Mouse (Mus musculus) stomach, embryonic 15.5 days (tissue): ENCODE measurements at regions not wholly inside any gene's neighbourhood (a gene's known extent, or its start where the extent isn't known, plus 50 kb on each side); places are given as distances from the start of the nearest gene placed in this dataset.
A peak's percentile ranks its signal among the peaks of the same experiment; 100 is the strongest.

Experiments used
- ATAC-seq: fragments of 200-750 bp; cut with Nextera tagmentation; 2 replicates; pipeline ENCODE4 v1.8.0; 2017; ENCODE audit warnings: low read depth, moderate number of reproducible peaks, moderate TSS enrichment; ENCODE audit not compliant: insufficient read depth, low FRiP score
- H3K27ac ChIP-seq: fragments of 300-500 bp; sonication (generic); 2 replicates; pipeline ENCODE4 v1.5.1; 2015; ENCODE audit warnings: mild to moderate bottlenecking, inconsistent platforms
- H3K27me3 ChIP-seq: fragments of 300-500 bp; sonication (generic); replicated peaks from 2 replicates; pipeline ENCODE4 v1.6.1; 2015; ENCODE audit warnings: inconsistent platforms
- H3K36me3 ChIP-seq: fragments of 300-500 bp; sonication (generic); 2 replicates; pipeline ENCODE4 v1.6.1; 2015; ENCODE audit warnings: inconsistent platforms
- H3K4me1 ChIP-seq: fragments of 300-500 bp; sonication (generic); 2 replicates; pipeline ENCODE4 v1.6.1; 2015; ENCODE audit warnings: inconsistent platforms
- H3K4me2 ChIP-seq: fragments of 300-500 bp; sonication (generic); 2 replicates; pipeline ENCODE4 v1.6.1; 2015; ENCODE audit warnings: mild to moderate bottlenecking, inconsistent platforms
- H3K4me3 ChIP-seq: fragments of 300-500 bp; sonication (generic); replicated peaks from 2 replicates; pipeline ENCODE4 v1.5.1; 2015; ENCODE audit warnings: inconsistent platforms
- H3K9ac ChIP-seq: fragments of 300-500 bp; sonication (generic); 2 replicates; pipeline ENCODE4 v1.6.1; 2015; ENCODE audit warnings: inconsistent platforms
- H3K9me3 ChIP-seq: fragments of 300-500 bp; sonication (generic); 2 replicates; pipeline ENCODE4 v1.6.1; 2016; ENCODE audit warnings: inconsistent platforms
- WGBS: fragments of 180-500 bp; shearing (Covaris S2); methylation state at CpG from one replicate; pipeline ENCODE4 v1.1.7; 2015; 5-methylcytosine and 5-hydroxymethylcytosine counted together

GRCm38 (mm10) chr2:147905759-147906740 is 140.7 kb downstream of the Foxa2 start:
- Histone ChIP-seq H3K4me2 (no peak overlapping the region), H3K9me3 (no peaks in the 10 kb centered on the region), H3K4me1 (no peaks in the 10 kb centered on the region), H3K4me3 (no peak overlapping the region), H3K27ac (no peak overlapping the region), H3K27me3 (no peaks in the 10 kb centered on the region), H3K9ac (no peak overlapping the region), H3K36me3 (no peaks in the 10 kb centered on the region)
- 27% methylated on average over 19 of the region's 19 CpGs for WGBS
- peak; percentile 27; the same call in 1 of the 2 replicates for ATAC-seq

- H3K4me3 ChIP-seq, result no peak overlapping the region
- no peaks in the 10 kb centered on the region for H3K9me3 ChIP-seq
- H3K36me3 ChIP-seq, result no peaks in the 10 kb centered on the region
- H3K4me1 ChIP-seq, result no peaks in the 10 kb centered on the region
- WGBS, result 38% methylated on average over 3 of the region's 3 CpGs
- no peak for ATAC-seq
- no peak overlapping the region for H3K9ac ChIP-seq
- H3K27me3 ChIP-seq, result no peaks in the 10 kb centered on the region
- H3K27ac ChIP-seq, result no peak overlapping the region
- H3K4me2 ChIP-seq, result no peak overlapping the region
Observed at GRCm38 (mm10) chr2:147905118-147905517, 141.7 kb downstream of the Foxa2 start.

- H3K4me3 ChIP-seq, result no peak overlapping the region
- H3K4me1 ChIP-seq, result no peaks in the 10 kb centered on the region
- no peaks in the 10 kb centered on the region for H3K9me3 ChIP-seq
- H3K27me3 ChIP-seq, result no peaks in the 10 kb centered on the region
- H3K4me2 ChIP-seq, result no peak overlapping the region
- no peak overlapping the region for H3K9ac ChIP-seq
- no peak for ATAC-seq
- H3K27ac ChIP-seq, result no peak overlapping the region
- 76% methylated on average over 1 of the region's 1 CpGs for WGBS
- H3K36me3 ChIP-seq, result no peaks in the 10 kb centered on the region
Observed at GRCm38 (mm10) chr2:147899236-147899635, 147.5 kb downstream of the Foxa2 start.

- no peaks in the 10 kb centered on the region for H3K27me3 ChIP-seq
- no peaks in the 10 kb centered on the region for H3K9me3 ChIP-seq
- no peak overlapping the region for H3K4me2 ChIP-seq
- ATAC-seq, result no peak
- H3K9ac ChIP-seq, result no peak overlapping the region
- no peak overlapping the region for H3K27ac ChIP-seq
- H3K4me1 ChIP-seq, result no peaks in the 10 kb centered on the region
- 0% methylated on average over 1 of the region's 1 CpGs for WGBS
- no peak overlapping the region for H3K4me3 ChIP-seq
- no peaks in the 10 kb centered on the region for H3K36me3 ChIP-seq
Observed at GRCm38 (mm10) chr2:147895691-147896090, 151.1 kb downstream of the Foxa2 start.

- Histone ChIP-seq H3K4me2 (no peak overlapping the region), H3K9ac (no peak overlapping the region), H3K27ac (no peak overlapping the region), H3K36me3 (no peaks in the 10 kb centered on the region), H3K9me3 (no peaks in the 10 kb centered on the region), H3K4me1 (no peaks in the 10 kb centered on the region), H3K4me3 (no peak overlapping the region), H3K27me3 (no peaks in the 10 kb centered on the region)
- WGBS, result 70% methylated on average over 1 of the region's 1 CpGs
- ATAC-seq, result no peak
Observed at GRCm38 (mm10) chr2:147894213-147894612, 152.6 kb downstream of the Foxa2 start.

- no peak overlapping the region for H3K9ac ChIP-seq
- 35% methylated on average over 6 of the region's 6 CpGs for WGBS
- H3K36me3 ChIP-seq, result no peaks in the 10 kb centered on the region
- H3K27me3 ChIP-seq, result no peaks in the 10 kb centered on the region
- H3K9me3 ChIP-seq, result no peaks in the 10 kb centered on the region
- no peak for ATAC-seq
- H3K27ac ChIP-seq, result no peak overlapping the region
- H3K4me1 ChIP-seq, result no peaks in the 10 kb centered on the region
- H3K4me2 ChIP-seq, result no peak overlapping the region
- H3K4me3 ChIP-seq, result no peak overlapping the region
Observed at GRCm38 (mm10) chr2:147886191-147886590, 160.6 kb downstream of the Foxa2 start.

GRCm38 (mm10) chr2:147877907-147878306 is 168.9 kb downstream of the Foxa2 start:
- no peak for ATAC-seq
- WGBS, result 40% methylated on average over 13 of the region's 13 CpGs
- Histone ChIP-seq H3K4me3 (no peak overlapping the region), H3K4me2 (peak overlapping the region; percentile 59; the same call in 1 of the 2 replicates), H3K4me1 (peaks cover 10% of the 10 kb centered on the region), H3K9ac (no peak overlapping the region), H3K36me3 (no peaks in the 10 kb centered on the region), H3K27ac (no peak overlapping the region), H3K9me3 (no peaks in the 10 kb centered on the region), H3K27me3 (no peaks in the 10 kb centered on the region)

- WGBS, result 6% methylated on average over 4 of the region's 4 CpGs
- H3K9ac ChIP-seq, result no peak overlapping the region
Observed at GRCm38 (mm10) chr2:147877543-147877904, 169.2 kb downstream of the Foxa2 start.

GRCm38 (mm10) chr2:147876708-147877542 is 169.8 kb downstream of the Foxa2 start:
- Histone ChIP-seq H3K27ac (no peak overlapping the region), H3K4me3 (peak overlapping the region; percentile 38), H3K4me1 (peaks cover 10% of the 10 kb centered on the region), H3K9ac (no peak overlapping the region), H3K27me3 (no peaks in the 10 kb centered on the region), H3K9me3 (no peaks in the 10 kb centered on the region), H3K4me2 (peak overlapping the region; percentile 59), H3K36me3 (no peaks in the 10 kb centered on the region)
- no peak for ATAC-seq
- 5% methylated on average over 19 of the region's 19 CpGs for WGBS

More at GRCm38 (mm10) chr2:147877543-147877904, 169.2 kb downstream of the Foxa2 start:
- Histone ChIP-seq H3K27ac (no peak overlapping the region), H3K36me3 (no peaks in the 10 kb centered on the region), H3K9me3 (no peaks in the 10 kb centered on the region), H3K27me3 (no peaks in the 10 kb centered on the region), H3K4me3 (peak overlapping the region; percentile 38), H3K4me1 (peaks cover 10% of the 10 kb centered on the region), H3K4me2 (peak overlapping the region; percentile 59)
- no peak for ATAC-seq

GRCm38 (mm10) chr2:147872972-147873371 is 173.8 kb downstream of the Foxa2 start:
- Histone ChIP-seq H3K27me3 (no peaks in the 10 kb centered on the region), H3K9ac (no peak overlapping the region), H3K27ac (no peak overlapping the region), H3K36me3 (no peaks in the 10 kb centered on the region), H3K9me3 (no peaks in the 10 kb centered on the region), H3K4me2 (no peak overlapping the region), H3K4me3 (no peak overlapping the region), H3K4me1 (peaks cover 10% of the 10 kb centered on the region)
- WGBS, result 76% methylated on average over 3 of the region's 3 CpGs
- ATAC-seq, result no peak

GRCm38 (mm10) chr2:147851186-147851802 is 195.5 kb downstream of the Foxa2 start:
- Histone ChIP-seq H3K36me3 (no peaks in the 10 kb centered on the region), H3K27ac (no peak overlapping the region), H3K4me1 (no peaks in the 10 kb centered on the region), H3K4me2 (no peak overlapping the region), H3K9me3 (no peaks in the 10 kb centered on the region), H3K4me3 (no peak overlapping the region), H3K27me3 (no peaks in the 10 kb centered on the region), H3K9ac (no peak overlapping the region)
- WGBS, result 85% methylated on average over 6 of the region's 6 CpGs
- no peak for ATAC-seq
